Mouse (Mus musculus) neutrophil, adult 59 days (primary cell): Measurements from ENCODE around the gene Abcb8. TPM values are rescaled to one million over a fixed set of nuclear protein-coding genes. Genes with fewer than 3 reads are reported as not detected.

Experiments used
- total RNA-seq, 2 experiments: library from RNA; stranded (reverse); gene quantifications; 1 replicate in 1 of 2; 2 replicates in 1 of 2; pipeline ENCODE4 v1.2.4; 2023

Gene Abcb8
- 10 to 100 TPM; 11.7 to 13.8 TPM for total RNA-seq

DNA sequence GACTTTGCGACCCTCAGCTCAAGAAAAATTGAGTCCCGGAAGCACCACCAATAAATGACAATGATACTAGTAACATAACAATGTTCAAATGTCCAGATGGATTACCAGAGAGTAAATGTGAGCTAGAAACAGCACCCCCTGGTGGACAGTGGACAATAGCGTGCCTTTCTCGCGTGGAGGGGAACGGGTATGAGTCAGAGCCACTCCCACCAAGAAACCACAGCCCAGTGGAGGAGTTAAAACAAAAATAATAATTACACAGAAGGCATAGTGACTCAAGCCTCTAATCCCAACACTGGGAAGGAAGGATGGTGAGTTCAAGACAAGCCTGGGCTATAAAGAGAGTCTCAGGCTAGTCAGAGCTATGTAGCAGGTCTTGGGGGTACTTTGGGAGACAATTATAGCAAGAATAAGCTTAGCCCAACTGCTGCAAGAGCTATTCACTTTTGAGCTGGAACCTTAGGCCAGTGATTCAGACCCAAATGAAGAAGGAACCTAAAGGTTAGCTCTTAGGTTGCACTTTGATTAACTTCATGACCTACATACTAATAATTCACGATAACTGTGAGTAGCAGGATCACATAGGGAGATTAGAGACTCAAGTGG, at the start of gene Abcb8:
Abcb8 (plus strand) TSS at position 272 of the 606 bp plus-strand sequence.

DNA sequence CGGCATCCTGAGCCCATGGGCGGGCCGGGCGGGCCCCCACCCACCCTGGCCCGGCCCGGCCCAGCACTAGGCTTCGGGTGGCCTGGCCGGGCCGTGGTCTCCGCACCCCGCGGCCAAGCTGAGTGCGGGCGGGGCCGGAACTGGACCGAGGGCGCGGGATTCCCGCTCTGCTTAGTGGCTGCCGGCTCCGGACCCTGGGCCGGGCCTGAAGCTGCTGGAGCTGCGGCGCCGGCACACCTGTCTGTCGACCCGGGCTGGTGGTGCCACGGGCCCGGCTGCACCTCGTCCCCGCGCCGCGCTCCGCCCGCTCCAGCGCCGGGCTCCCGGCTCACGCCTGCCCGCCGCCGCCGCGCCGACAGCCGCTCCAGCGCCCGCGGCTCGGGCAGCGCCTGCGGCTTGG, 42.2 kb upstream of the Abcb8 start, which contains the start of gene Kcnh2:
Kcnh2 (minus strand) TSS at position 327 of the 400 bp plus-strand sequence.

GRCm38 (mm10) chr5:24364508-24364907, 29.0 kb upstream of the Abcb8 start, which contains the start of gene Nos3:
Gene Nos3 (plus strand): TSS chr5:24364810.

GRCm38 (mm10) chr5:24391864-24392263, 1.6 kb upstream of the Abcb8 start, which contains the start of gene Atg9b:
Gene Atg9b (minus strand): TSS chr5:24392143.

GRCm38 (mm10) chr5:24413042-24413693, 19.7 kb downstream of the Abcb8 start, which contains the start of gene Asic3:
Gene Asic3 (plus strand): TSS chr5:24413392.

GRCm38 (mm10) chr5:24423129-24424003, 29.9 kb downstream of the Abcb8 start, which contains the start of the genes Cdk5 and Slc4a2:
Gene Cdk5 (minus strand): TSS chr5:24423530.
Gene Slc4a2 (plus strand): TSS chr5:24423837.

GRCm38 (mm10) chr5:24444746-24445427, 51.4 kb downstream of the Abcb8 start, which contains the start of gene Fastk:
Gene Fastk (minus strand): TSS chr5:24445287.

GRCm38 (mm10) chr5:24447624-24448298, 54.3 kb downstream of the Abcb8 start, which contains the start of gene Tmub1:
Gene Tmub1 (minus strand): TSS chr5:24447854.

GRCm38 (mm10) chr5:24452030-24452690, 58.7 kb downstream of the Abcb8 start, which contains the start of gene Agap3:
Gene Agap3 (plus strand): TSS chr5:24452177.

Other genes starting within 250 kb of the Abcb8 start
- 1 to 10 TPM; 4.6 to 5.6 TPM for gene Nupl2, start 228.7 kb upstream of the Abcb8 start, total RNA-seq
- gene Kcnh2, start 42.1 kb upstream of the Abcb8 start, total RNA-seq: not detected
- gene Nos3, start 28.9 kb upstream of the Abcb8 start, total RNA-seq: under 1 TPM in 1 of 2 experiments, not detected in 1; 0.13 TPM
- gene Atg9b, start 1.5 kb upstream of the Abcb8 start, total RNA-seq: 1 to 10 TPM in 1 of 2 experiments, under 1 TPM in 1; 0.31 to 1.1 TPM
- not detected for gene Asic3, start 19.7 kb downstream of the Abcb8 start, total RNA-seq
- gene Cdk5, start 29.9 kb downstream of the Abcb8 start, total RNA-seq: 10 to 100 TPM; 28.2 to 28.5 TPM
- gene Slc4a2, start 30.2 kb downstream of the Abcb8 start, total RNA-seq: 10 to 100 TPM; 57.8 to 62.5 TPM
- gene Fastk, start 51.6 kb downstream of the Abcb8 start, total RNA-seq: 10 to 100 TPM; 26.5 to 30.3 TPM
- 10 to 100 TPM; 14.0 to 14.5 TPM for gene Tmub1, start 54.2 kb downstream of the Abcb8 start, total RNA-seq
- gene Agap3, start 58.5 kb downstream of the Abcb8 start, total RNA-seq: 10 to 100 TPM; 26.9 to 28.4 TPM
- not detected for gene Gbx1, start 133.5 kb downstream of the Abcb8 start, total RNA-seq
- gene Asb10, start 147.3 kb downstream of the Abcb8 start, total RNA-seq: not detected
- not detected for gene 4931409K22Rik, start 163.1 kb downstream of the Abcb8 start, total RNA-seq
- 10 to 100 TPM; 25.6 to 25.9 TPM for gene Abcf2, start 183.8 kb downstream of the Abcb8 start, total RNA-seq
- 10 to 100 TPM; 19.1 to 23.7 TPM for gene Chpf2, start 193.1 kb downstream of the Abcb8 start, total RNA-seq
- under 1 TPM in 1 of 2 experiments, not detected in 1; 0.31 TPM for gene Smarcd3, start 230.7 kb downstream of the Abcb8 start, total RNA-seq